Mouse (Mus musculus) neural tube, postnatal 0 days (tissue): ENCODE data around the gene Vmn2r61. TPM values are rescaled to one million over a fixed set of nuclear protein-coding genes. Genes with fewer than 3 reads are reported as not detected.

ENCODE experiments used
- polyA plus RNA-seq: library from polyadenylated mRNA; unstranded; fragments of >200 nt; fragmentation: Nextera tagmentation; extraction: Ambion mirVana; gene quantifications from 2 replicates; pipeline ENCODE4 v1.2.1, GENCODE M21; 2015

The Vmn2r61 gene
- polyA plus RNA-seq = not detected in 2 replicates

GRCm38 (mm10) chr7:42259753-42260152 is at the start of gene Vmn2r61:
Vmn2r61 (plus strand) TSS chr7:42260053.

Other genes with a start within 250 kb of the Vmn2r61 start
- gene Vmn2r59, start 201.0 kb upstream of the Vmn2r61 start, polyA plus RNA-seq = not detected in 2 replicates
- not detected in 2 replicates for gene Vmn2r60, start 152.3 kb upstream of the Vmn2r61 start, polyA plus RNA-seq
- not detected in 2 replicates for gene 4933421I07Rik, start 188.1 kb downstream of the Vmn2r61 start, polyA plus RNA-seq
- 6.1 and 7.2 TPM in 2 replicates for gene Zfp141, start 245.7 kb downstream of the Vmn2r61 start, polyA plus RNA-seq